ENCODE assay signal across 8 mouse cellular contexts in genomic region chr14:100284861-100285655, GRCm38 (mm10). TPM values are rescaled to one million over a fixed set of nuclear protein-coding genes. Genes with fewer than 3 reads are reported as not detected.
DNase-seq lines count a peak whose midpoint lies in the region; ATAC-seq and TF ChIP-seq lines count a peak whose summit lies in the region.

No protein-coding gene starts in this region.

- no peak for DNase-seq in Patski (ENCODE audit: low read depth, low spot score)
- peak; percentile 80 to 87 for DNase-seq in cerebellum, postnatal 10 days
- peak; percentile 42 to 44 for DNase-seq in frontal cortex, postnatal 25 days (ENCODE audit: low spot score in 2 of 2)
- peak; percentile 47 to 55 for DNase-seq in layer of hippocampus, postnatal 25 days (ENCODE audit: extremely low spot score in 1 of 2, low spot score in 1 of 2)
- DNase-seq in lung, postnatal 10 days = peak; percentile 71
- peak; percentile 36 for DNase-seq in ovary, postnatal 14 days (ENCODE audit: low spot score)
- peak; percentile 4 to 9 for DNase-seq in thymus, postnatal 10 days (ENCODE audit: low spot score in 2 of 2)

- POLR2A ChIA-PET in Patski (lab: Charles Lee) = no interaction called here

- H3K4me1 ChIP-seq in hindbrain, embryonic 12.5 days = peaks cover 17% of the 10 kb centered on the region; the same call in 1 of the 2 replicates

- under 1% methylated on average over 46 of the region's 48 CpGs for WGBS in hindbrain, embryonic 12.5 days

- H3K9me3 ChIP-seq in hindbrain, embryonic 12.5 days (replicated peaks) = peaks cover under 1% of the 10 kb centered on the region; the same call in 1 of the 2 replicates

- peak overlapping the region; percentile 80 for H3K9ac ChIP-seq in hindbrain, embryonic 12.5 days

- peak; percentile 73 for ATAC-seq in Patski
- peak; percentile 91 for ATAC-seq in hindbrain, embryonic 12.5 days (ENCODE audit: low FRiP score)

- peak overlapping the region; percentile 97 for H3K27ac ChIP-seq in hindbrain, embryonic 12.5 days

- CTCF ChIA-PET in Patski (lab: Charles Lee) = no interaction called here

- no peak for TF ChIP-seq CTCF in Patski (IDR thresholded peaks at IDR 0.05)

- peak overlapping the region; percentile 61 for H3K4me3 ChIP-seq in hindbrain, embryonic 12.5 days

- H3K4me2 ChIP-seq in hindbrain, embryonic 12.5 days (replicated peaks) = peak overlapping the region; percentile 72

- in situ Hi-C loops in Patski (cut with MboI; ENCODE audit: low pct_unique_long_range_greater_than_20kb) = no loop called here

- peaks cover under 1% of the 10 kb centered on the region; the same call in 1 of the 2 replicates for H3K36me3 ChIP-seq in hindbrain, embryonic 12.5 days

- H3K27me3 ChIP-seq in Patski = peaks cover 31% of the 10 kb centered on the region
- H3K27me3 ChIP-seq in hindbrain, embryonic 12.5 days = 0 out of 2 replicates have a peak, but pooled peaks cover 3% of the 10 kb centered on the region

RNA-seq across cellular contexts. Expression of gene Klf12, which starts 0.6 kb away (rescaled TPM):
- 1.9 TPM for polyA plus RNA-seq in Patski (2021)
- polyA plus RNA-seq in hindbrain, embryonic 12.5 days (2016; fragmentation: Nextera tagmentation; extraction: Ambion mirVana) = 39.6 and 41.4 TPM in 2 replicates
- total RNA-seq in layer of hippocampus, postnatal 25 days (2021) = 10 to 100 TPM; 32.9 to 40.6 TPM

Comparison
In these comparisons a context has a peak if more than half of its experiments do, and no peak if none do; other contexts are left out.
1. RNA of gene Klf12, which starts 0.6 kb away (polyA plus RNA-seq): 39.6 to 41.4 TPM in hindbrain, embryonic 12.5 days; 1.9 TPM in Patski (single experiment); every median in the first group is over 10 times any median in the second.